Mouse (Mus musculus): ENCODE results near the gene Gramd4. TPM values are rescaled to one million over a fixed set of nuclear protein-coding genes. Genes with fewer than 3 reads are reported as not detected.

The Gramd4 gene
- polyA plus RNA-seq, 1 experiment from 2014 or later, result 12.6 TPM

GRCm38 (mm10) chr15:86168505-86168867 is 111.0 kb downstream of the Gramd4 start:
- no peak for DNase-seq (ENCODE audit: low spot score)
- WGBS, result 55% methylated on average over 7 of the region's 7 CpGs
- no peaks in the 10 kb centered on the region for H3K9me3 ChIP-seq (ENCODE audit: control insufficient read depth, low read length)
- no peaks in the 10 kb centered on the region for H3K36me3 ChIP-seq (ENCODE audit: control insufficient read depth, insufficient read depth, low read length)
- H3K4me3 ChIP-seq (ENCODE audit: low read depth, low read length), result no peak overlapping the region
- no peak overlapping the region for H3K4me2 ChIP-seq
- H3K4me1 ChIP-seq (replicated peaks; ENCODE audit: control insufficient read depth, insufficient read depth, low read length), result 0 out of 2 replicates have a peak, but pooled peaks cover 3% of the 10 kb centered on the region
- H3K27ac ChIP-seq (ENCODE audit: low read depth, low read length), result no peak overlapping the region
- H3K27me3 ChIP-seq (replicated peaks; ENCODE audit: control insufficient read depth, insufficient read depth, low read length), result no peaks in the 10 kb centered on the region
- no peak overlapping the region for H3K9ac ChIP-seq (ENCODE audit: low read depth, low read length)
- no peak for ATAC-seq (replicated peaks; ENCODE audit: low FRiP score)

DNA sequence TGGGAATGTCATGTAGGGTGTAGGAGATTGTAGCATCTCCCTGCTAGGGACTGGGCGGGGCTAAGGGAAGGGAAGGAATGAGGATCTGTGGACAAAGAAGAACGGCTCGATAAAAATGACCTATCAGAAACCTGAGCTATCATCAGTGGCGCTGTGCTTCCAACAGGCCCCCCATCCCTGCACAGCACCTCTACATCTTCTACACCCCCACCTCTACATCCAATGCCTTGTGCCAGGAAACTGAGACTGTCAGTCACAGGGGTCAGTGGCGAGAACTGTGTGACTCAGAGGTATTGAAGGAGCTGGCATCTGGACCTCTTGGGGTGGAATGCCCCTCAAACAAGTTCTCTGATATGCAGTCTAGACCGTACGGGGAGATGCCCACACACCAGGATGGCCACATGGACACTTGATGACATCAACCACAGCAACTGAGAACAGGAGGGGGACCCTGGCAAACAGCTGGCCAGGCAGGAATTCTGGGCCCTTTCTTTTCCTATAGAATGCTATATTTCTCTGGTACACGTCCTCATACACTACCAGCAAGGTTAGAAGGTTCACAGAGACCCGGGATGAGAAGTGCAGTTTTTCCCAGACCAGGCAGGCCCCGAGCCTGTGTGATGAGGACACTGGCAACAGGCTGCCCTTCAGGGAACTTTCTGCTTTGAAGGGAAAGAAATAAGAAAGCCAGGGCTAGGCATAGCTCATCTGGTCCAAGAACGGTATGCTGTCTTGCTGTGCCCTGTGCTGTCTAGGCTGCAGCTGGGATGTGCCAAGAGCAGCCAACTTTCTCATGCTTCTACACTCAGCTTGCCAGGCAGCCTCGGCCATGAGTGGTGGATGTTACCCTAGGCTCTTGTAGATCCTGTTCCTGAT is 111.7 kb downstream of the Gramd4 start:
- H3K4me2 ChIP-seq, result no peak overlapping the region
- H3K9ac ChIP-seq (ENCODE audit: low read depth, low read length), result no peak overlapping the region
- no peak overlapping the region for H3K27ac ChIP-seq (ENCODE audit: low read depth, low read length)
- no peak overlapping the region for H3K4me3 ChIP-seq (ENCODE audit: low read depth, low read length)
- H3K27me3 ChIP-seq (replicated peaks; ENCODE audit: control insufficient read depth, insufficient read depth, low read length), result no peaks in the 10 kb centered on the region
- H3K36me3 ChIP-seq (ENCODE audit: control insufficient read depth, insufficient read depth, low read length), result no peaks in the 10 kb centered on the region
- H3K4me1 ChIP-seq (replicated peaks; ENCODE audit: control insufficient read depth, insufficient read depth, low read length), result peaks cover 9% of the 10 kb centered on the region
- H3K9me3 ChIP-seq (ENCODE audit: control insufficient read depth, low read length), result no peaks in the 10 kb centered on the region
- ATAC-seq (replicated peaks; ENCODE audit: low FRiP score), result no peak
- WGBS, result 73% methylated on average over 12 of the region's 12 CpGs
- no peak for DNase-seq (ENCODE audit: low spot score)

- H3K27ac ChIP-seq (ENCODE audit: low read depth, low read length), result no peak overlapping the region
- H3K9ac ChIP-seq (ENCODE audit: low read depth, low read length), result no peak overlapping the region
- no peaks in the 10 kb centered on the region for H3K36me3 ChIP-seq (ENCODE audit: control insufficient read depth, insufficient read depth, low read length)
- H3K4me1 ChIP-seq (replicated peaks; ENCODE audit: control insufficient read depth, insufficient read depth, low read length), result peaks cover 11% of the 10 kb centered on the region
- DNase-seq (ENCODE audit: low spot score), result no peak
- H3K4me2 ChIP-seq, result no peak overlapping the region
- 81% methylated on average over 4 of the region's 4 CpGs for WGBS
- H3K9me3 ChIP-seq (ENCODE audit: control insufficient read depth, low read length), result no peaks in the 10 kb centered on the region
- no peak overlapping the region for H3K4me3 ChIP-seq (ENCODE audit: low read depth, low read length)
- H3K27me3 ChIP-seq (replicated peaks; ENCODE audit: control insufficient read depth, insufficient read depth, low read length), result no peaks in the 10 kb centered on the region
- ATAC-seq (replicated peaks; ENCODE audit: low FRiP score), result no peak
Observed at GRCm38 (mm10) chr15:86169817-86170110, 112.3 kb downstream of the Gramd4 start.

GRCm38 (mm10) chr15:86171316-86171715 is 113.8 kb downstream of the Gramd4 start:
- Histone ChIP-seq H3K27ac (ENCODE audit: low read depth, low read length) (no peak overlapping the region), H3K4me2 (no peak overlapping the region), H3K4me1 (replicated peaks; ENCODE audit: control insufficient read depth, insufficient read depth, low read length) (peaks cover 11% of the 10 kb centered on the region)

GRCm38 (mm10) chr15:86172124-86172523 is 114.6 kb downstream of the Gramd4 start:
- Histone ChIP-seq H3K9ac (ENCODE audit: low read depth, low read length) (no peak overlapping the region), H3K4me2 (no peak overlapping the region), H3K27ac (ENCODE audit: low read depth, low read length) (no peak overlapping the region), H3K4me3 (ENCODE audit: low read depth, low read length) (no peak overlapping the region), H3K36me3 (ENCODE audit: control insufficient read depth, insufficient read depth, low read length) (no peaks in the 10 kb centered on the region), H3K9me3 (ENCODE audit: control insufficient read depth, low read length) (no peaks in the 10 kb centered on the region), H3K27me3 (replicated peaks; ENCODE audit: control insufficient read depth, insufficient read depth, low read length) (no peaks in the 10 kb centered on the region), H3K4me1 (replicated peaks; ENCODE audit: control insufficient read depth, insufficient read depth, low read length) (peaks cover 11% of the 10 kb centered on the region)
- WGBS, result 55% methylated on average over 3 of the region's 3 CpGs
- ATAC-seq (replicated peaks; ENCODE audit: low FRiP score) (no peak), DNase-seq (ENCODE audit: low spot score) (no peak)

More at GRCm38 (mm10) chr15:86171316-86171715, 113.8 kb downstream of the Gramd4 start:
- no peaks in the 10 kb centered on the region for H3K27me3 ChIP-seq (replicated peaks; ENCODE audit: control insufficient read depth, insufficient read depth, low read length)
- WGBS, result 82% methylated on average over 12 of the region's 12 CpGs
- no peaks in the 10 kb centered on the region for H3K36me3 ChIP-seq (ENCODE audit: control insufficient read depth, insufficient read depth, low read length)
- ATAC-seq (replicated peaks; ENCODE audit: low FRiP score), result no peak
- H3K9me3 ChIP-seq (ENCODE audit: control insufficient read depth, low read length), result no peaks in the 10 kb centered on the region
- H3K4me3 ChIP-seq (ENCODE audit: low read depth, low read length), result no peak overlapping the region
- H3K9ac ChIP-seq (ENCODE audit: low read depth, low read length), result no peak overlapping the region
- DNase-seq (ENCODE audit: low spot score), result no peak

DNA sequence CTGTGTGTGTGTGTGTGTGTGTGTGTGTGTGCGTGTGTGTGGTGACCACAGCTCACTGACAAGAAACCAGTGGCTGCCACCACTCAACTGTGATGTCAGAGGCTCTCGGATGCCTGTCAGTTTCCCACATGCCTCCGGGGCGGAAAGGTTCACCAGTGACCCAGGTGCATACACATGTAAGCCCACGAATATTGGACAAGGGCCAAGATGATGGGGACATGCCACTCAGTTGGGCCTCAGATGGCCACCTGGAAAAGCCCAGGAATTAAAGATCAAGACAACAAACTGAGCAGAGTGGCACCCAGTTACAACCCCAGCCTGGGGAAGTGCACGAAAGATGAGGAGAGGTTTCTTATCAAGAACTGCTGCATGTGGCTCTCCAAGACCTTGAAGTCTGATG is 115.0 kb downstream of the Gramd4 start:
- Histone ChIP-seq H3K27ac (ENCODE audit: low read depth, low read length) (no peak overlapping the region), H3K9ac (ENCODE audit: low read depth, low read length) (no peak overlapping the region), H3K4me1 (replicated peaks; ENCODE audit: control insufficient read depth, insufficient read depth, low read length) (peaks cover 11% of the 10 kb centered on the region), H3K9me3 (ENCODE audit: control insufficient read depth, low read length) (no peaks in the 10 kb centered on the region), H3K4me2 (no peak overlapping the region), H3K4me3 (ENCODE audit: low read depth, low read length) (no peak overlapping the region), H3K36me3 (ENCODE audit: control insufficient read depth, insufficient read depth, low read length) (no peaks in the 10 kb centered on the region), H3K27me3 (replicated peaks; ENCODE audit: control insufficient read depth, insufficient read depth, low read length) (no peaks in the 10 kb centered on the region)
- no peak for ATAC-seq (replicated peaks; ENCODE audit: low FRiP score)
- DNase-seq (ENCODE audit: low spot score), result no peak
- WGBS, result 70% methylated on average over 6 of the region's 6 CpGs

DNA sequence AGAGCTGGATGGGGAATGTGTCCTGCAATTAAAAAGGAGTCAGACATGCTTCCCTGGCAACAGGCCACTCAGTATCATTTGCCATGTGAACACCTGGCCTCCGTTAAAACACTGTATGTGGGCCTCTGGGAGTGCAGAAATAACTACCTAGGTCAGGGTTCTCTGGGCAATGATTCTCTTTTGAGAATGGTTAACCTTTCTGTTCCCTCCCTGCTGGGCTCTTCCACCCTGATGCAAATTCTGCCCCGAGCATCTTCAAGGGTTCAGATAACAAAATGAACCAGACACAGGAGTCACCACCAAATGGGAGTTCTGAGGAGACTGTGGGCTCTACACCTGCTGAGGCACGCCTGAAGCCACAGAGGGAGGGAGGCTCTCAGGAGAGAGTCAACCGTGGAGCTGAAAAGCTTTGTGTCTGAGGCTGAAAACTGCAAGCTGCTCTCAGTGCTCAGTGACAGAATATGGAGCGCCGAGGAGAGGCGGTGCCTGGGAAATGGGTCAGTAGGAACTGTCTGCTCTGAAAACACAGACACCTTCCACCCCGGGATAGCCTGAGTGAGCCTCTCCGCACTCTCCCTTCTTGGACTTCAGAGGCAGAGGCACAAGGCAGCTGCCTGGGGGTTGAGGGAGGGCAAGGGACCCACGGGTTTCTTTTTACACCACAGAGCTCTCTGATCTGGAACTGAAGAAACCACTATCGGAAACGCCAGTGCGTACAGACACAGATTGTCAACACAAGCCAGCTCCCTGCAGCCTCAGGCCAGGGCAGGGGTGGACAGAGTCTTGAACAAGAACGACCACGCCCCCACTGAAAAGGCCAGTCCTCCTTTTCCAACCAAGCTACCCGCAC is 115.9 kb downstream of the Gramd4 start:
- Histone ChIP-seq H3K27me3 (replicated peaks; ENCODE audit: control insufficient read depth, insufficient read depth, low read length) (no peaks in the 10 kb centered on the region), H3K36me3 (ENCODE audit: control insufficient read depth, insufficient read depth, low read length) (no peaks in the 10 kb centered on the region), H3K27ac (ENCODE audit: low read depth, low read length) (no peak overlapping the region), H3K4me2 (no peak overlapping the region), H3K4me3 (ENCODE audit: low read depth, low read length) (no peak overlapping the region), H3K4me1 (replicated peaks; ENCODE audit: control insufficient read depth, insufficient read depth, low read length) (peaks cover 11% of the 10 kb centered on the region), H3K9ac (ENCODE audit: low read depth, low read length) (no peak overlapping the region), H3K9me3 (ENCODE audit: control insufficient read depth, low read length) (no peaks in the 10 kb centered on the region)
- WGBS, result 39% methylated on average over 16 of the region's 16 CpGs
- no peak for DNase-seq (ENCODE audit: low spot score)
- no peak for ATAC-seq (replicated peaks; ENCODE audit: low FRiP score)

- Histone ChIP-seq H3K27ac (ENCODE audit: low read depth, low read length) (no peak overlapping the region), H3K27me3 (replicated peaks; ENCODE audit: control insufficient read depth, insufficient read depth, low read length) (no peaks in the 10 kb centered on the region), H3K9me3 (ENCODE audit: control insufficient read depth, low read length) (no peaks in the 10 kb centered on the region), H3K36me3 (ENCODE audit: control insufficient read depth, insufficient read depth, low read length) (no peaks in the 10 kb centered on the region), H3K9ac (ENCODE audit: low read depth, low read length) (no peak overlapping the region), H3K4me1 (replicated peaks; ENCODE audit: control insufficient read depth, insufficient read depth, low read length) (peaks cover 11% of the 10 kb centered on the region), H3K4me3 (ENCODE audit: low read depth, low read length) (no peak overlapping the region), H3K4me2 (no peak overlapping the region)
- 67% methylated on average over 3 of the region's 3 CpGs for WGBS
- no peak for DNase-seq (ENCODE audit: low spot score)
- ATAC-seq (replicated peaks; ENCODE audit: low FRiP score), result no peak
Observed at GRCm38 (mm10) chr15:86175253-86176050, 118.0 kb downstream of the Gramd4 start.
